Mouse (Mus musculus) myocyte (in vitro differentiated cells): ENCODE measurements at regions not wholly inside any gene's neighbourhood (a gene's known extent, or its start where the extent isn't known, plus 50 kb on each side); places are given as distances from the start of the nearest gene placed in this dataset.

Source experiments
- CEBPB ChIP-seq: IDR thresholded peaks from 2 replicates; pipeline ENCODE4 v1.6.1; 2011; ENCODE audit warnings: mild to moderate bottlenecking, moderate library complexity; ENCODE audit not compliant: poor library complexity, insufficient read depth, severe bottlenecking
- E2F4 ChIP-seq: IDR thresholded peaks from one replicate; pipeline ENCODE4 v1.6.1; 2011; ENCODE audit warnings: mild to moderate bottlenecking, control low read depth, moderate library complexity; ENCODE audit not compliant: insufficient read depth
- MAX ChIP-seq: IDR thresholded peaks from one replicate; pipeline ENCODE4 v1.6.1; 2011; ENCODE audit warnings: low read depth, mild to moderate bottlenecking, control low read depth
- MYOD1 ChIP-seq, 3 experiments: IDR thresholded peaks; one replicate each; pipeline ENCODE4 v1.6.1; 2011; ENCODE audit warnings: control low read depth in 2 of 3, low read depth in 2 of 3, mild to moderate bottlenecking in 2 of 3, moderate library complexity in 1 of 3; ENCODE audit not compliant: insufficient read length in 2 of 3, control insufficient read depth in 1 of 3
- MYOG ChIP-seq, 3 experiments: IDR thresholded peaks; one replicate each; pipeline ENCODE4 v1.6.1; 2011; ENCODE audit warnings: control low read depth in 2 of 3, low read depth in 2 of 3, mild to moderate bottlenecking in 2 of 3; ENCODE audit not compliant: insufficient read length in 2 of 3, control insufficient read depth in 1 of 3, insufficient read depth in 1 of 3
- POLR2A ChIP-seq: IDR thresholded peaks from one replicate; pipeline ENCODE4 v1.6.1; 2011; ENCODE audit warnings: low read depth, mild to moderate bottlenecking, control low read depth, moderate library complexity; ENCODE audit not compliant: insufficient read length
- POLR2AphosphoS2 ChIP-seq: IDR thresholded peaks from one replicate; pipeline ENCODE4 v1.6.1; 2011; ENCODE audit warnings: low read depth, control low read depth; ENCODE audit not compliant: insufficient read length
- SRF ChIP-seq: IDR thresholded peaks from one replicate; pipeline ENCODE4 v1.6.1; 2011; ENCODE audit warnings: low read depth; ENCODE audit not compliant: control insufficient read depth, insufficient read length
- TCF12 ChIP-seq: IDR thresholded peaks from one replicate; pipeline ENCODE4 v1.6.1; 2011; ENCODE audit warnings: mild to moderate bottlenecking, control low read depth; ENCODE audit not compliant: poor library complexity, insufficient read depth, severe bottlenecking
- TCF3 ChIP-seq: IDR thresholded peaks from one replicate; pipeline ENCODE4 v1.6.1; 2011; ENCODE audit warnings: low read depth, control low read depth; ENCODE audit not compliant: insufficient read length
- USF1 ChIP-seq: IDR thresholded peaks from one replicate; pipeline ENCODE4 v1.6.1; 2011; ENCODE audit warnings: low read depth, mild to moderate bottlenecking, control low read depth, moderate library complexity

- no peak for TF ChIP-seq POLR2A
- no peak for TF ChIP-seq E2F4
- TF ChIP-seq SRF = no peak
- TF ChIP-seq MYOD1 (IDR thresholded peaks at IDR 0.05; ENCODE audit: control insufficient read depth in 1 of 3, insufficient read length in 2 of 3, low read depth in 2 of 3) = no peak
- no peak for TF ChIP-seq MAX
- no peak for TF ChIP-seq POLR2AphosphoS2
- no peak for TF ChIP-seq USF1
- TF ChIP-seq MYOG (IDR thresholded peaks at IDR 0.05; ENCODE audit: control insufficient read depth in 1 of 3, insufficient read depth in 1 of 3, insufficient read length in 2 of 3, low read depth in 2 of 3) = no peak
- no peak for TF ChIP-seq TCF12
- no peak for TF ChIP-seq CEBPB
- no peak for TF ChIP-seq TCF3
Measured at GRCm38 (mm10) chr2:78024981-78025565, 78.9 kb upstream of the Cwc22 start.
